Mouse (Mus musculus): ENCODE measurements around the gene Gm10638. TPM values are rescaled to one million over a fixed set of nuclear protein-coding genes. Genes with fewer than 3 reads are reported as not detected.

Gene Gm10638
- total RNA-seq, 4 experiments from 2014 or later = 1.8 to 4.4 (median 3.0) TPM

DNA sequence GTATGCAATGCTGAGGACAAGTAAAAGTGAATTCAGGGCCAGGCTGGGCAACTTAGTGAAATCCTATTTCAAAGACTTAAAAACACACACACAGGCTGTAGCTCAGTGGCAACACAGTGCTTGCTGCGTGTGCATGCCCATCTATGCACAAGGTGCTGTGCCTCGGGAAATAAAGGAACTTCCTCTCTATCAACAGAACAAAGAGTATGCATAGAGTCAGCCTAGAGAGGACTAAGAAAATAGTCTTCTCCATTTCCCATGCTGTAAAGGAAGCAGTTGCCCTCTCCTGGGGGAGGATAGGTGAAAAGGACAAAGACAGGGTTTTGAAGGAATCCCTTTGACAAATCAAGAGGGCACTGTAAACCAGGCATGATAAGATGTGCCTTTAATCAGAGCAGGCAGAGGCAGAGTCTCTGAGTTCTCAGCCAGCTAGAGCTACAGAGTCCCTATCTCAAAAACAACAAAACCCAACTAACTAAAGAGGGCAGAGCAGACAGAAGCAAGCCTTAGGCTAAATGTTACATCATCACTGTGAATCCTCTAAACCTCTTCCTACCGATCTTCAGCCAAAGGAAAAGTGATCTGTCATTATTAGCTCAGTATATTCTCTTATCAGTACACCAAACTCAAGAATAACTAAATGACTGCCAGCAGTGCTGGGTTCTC is 9.9 kb upstream of the Gm10638 start:
- DNase-seq (ENCODE audit: low spot score) = no peak

DNA sequence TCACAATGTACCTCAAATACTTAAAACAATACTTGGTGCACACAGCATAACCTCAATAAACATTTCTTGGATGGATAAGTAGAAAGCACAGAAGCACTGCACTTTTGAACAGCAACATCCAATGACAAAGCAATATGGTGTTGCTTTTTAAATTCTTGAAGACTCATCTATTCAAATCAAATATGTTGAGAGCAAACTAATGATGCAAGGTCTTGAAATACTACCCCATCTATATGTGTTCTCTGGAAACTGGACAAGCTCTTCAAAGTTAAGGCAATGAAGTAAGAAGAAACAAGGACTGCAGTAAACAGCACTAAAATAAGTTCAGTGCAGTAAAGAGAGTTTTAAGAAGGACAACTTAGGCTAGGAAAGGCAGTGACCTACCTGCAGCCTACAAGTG is 4.6 kb upstream of the Gm10638 start:
- no peak for DNase-seq (ENCODE audit: low spot score)

DNA sequence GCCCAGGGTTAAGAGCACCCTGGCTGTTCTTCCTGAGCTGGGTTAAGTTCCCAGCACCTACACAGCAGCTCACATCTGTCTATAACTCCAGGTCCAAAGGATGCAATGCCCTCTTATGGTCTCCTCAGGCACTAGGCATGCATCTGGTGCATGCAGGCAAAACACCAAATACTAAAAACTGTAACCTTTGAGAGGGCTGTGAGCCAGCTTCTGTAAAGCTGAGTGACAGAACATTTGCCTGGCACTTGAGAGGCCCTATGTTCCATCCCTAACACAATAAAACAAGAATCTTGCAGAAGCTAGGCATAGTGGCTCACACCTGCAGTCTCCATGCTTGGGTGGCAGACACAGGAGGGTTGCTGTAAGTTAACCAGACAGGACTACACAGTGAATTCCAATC is 3.9 kb upstream of the Gm10638 start:
- no peak for DNase-seq (ENCODE audit: low spot score)

DNA sequence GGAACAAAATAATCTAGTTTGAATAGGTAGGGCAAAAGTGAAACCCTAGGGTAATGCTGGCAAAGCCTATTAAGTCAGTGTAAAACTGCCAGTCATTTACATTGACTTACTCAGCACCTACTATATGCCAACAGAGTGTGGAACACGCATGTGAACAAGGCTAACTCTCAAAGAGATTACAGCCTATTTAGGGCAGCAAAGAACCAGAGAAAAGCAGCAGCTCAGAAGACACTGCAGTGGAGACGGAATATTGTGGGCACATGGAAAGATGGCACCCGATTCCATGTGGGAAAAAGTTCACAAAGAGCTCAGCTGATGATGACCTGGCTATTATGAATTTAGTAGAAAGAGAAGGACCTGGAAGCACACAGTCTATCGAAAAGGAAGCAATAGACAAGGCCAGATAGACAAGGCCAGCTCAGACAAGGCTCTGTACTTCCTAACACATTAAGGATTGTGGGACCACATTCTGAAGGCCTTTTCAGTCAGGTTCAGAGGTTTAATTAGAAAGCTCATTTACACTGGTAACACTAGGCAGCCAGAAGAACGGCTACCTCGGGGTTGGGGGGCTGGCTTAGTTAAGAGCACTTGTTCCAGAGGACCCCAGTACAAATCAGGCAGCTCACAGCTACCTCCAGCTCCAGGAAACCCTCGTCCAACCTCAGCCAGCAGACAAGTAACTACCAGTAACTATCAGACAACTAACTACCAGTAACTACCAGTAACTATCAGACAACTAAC is 2.7 kb upstream of the Gm10638 start:
- no peak for DNase-seq (ENCODE audit: low spot score)

DNA sequence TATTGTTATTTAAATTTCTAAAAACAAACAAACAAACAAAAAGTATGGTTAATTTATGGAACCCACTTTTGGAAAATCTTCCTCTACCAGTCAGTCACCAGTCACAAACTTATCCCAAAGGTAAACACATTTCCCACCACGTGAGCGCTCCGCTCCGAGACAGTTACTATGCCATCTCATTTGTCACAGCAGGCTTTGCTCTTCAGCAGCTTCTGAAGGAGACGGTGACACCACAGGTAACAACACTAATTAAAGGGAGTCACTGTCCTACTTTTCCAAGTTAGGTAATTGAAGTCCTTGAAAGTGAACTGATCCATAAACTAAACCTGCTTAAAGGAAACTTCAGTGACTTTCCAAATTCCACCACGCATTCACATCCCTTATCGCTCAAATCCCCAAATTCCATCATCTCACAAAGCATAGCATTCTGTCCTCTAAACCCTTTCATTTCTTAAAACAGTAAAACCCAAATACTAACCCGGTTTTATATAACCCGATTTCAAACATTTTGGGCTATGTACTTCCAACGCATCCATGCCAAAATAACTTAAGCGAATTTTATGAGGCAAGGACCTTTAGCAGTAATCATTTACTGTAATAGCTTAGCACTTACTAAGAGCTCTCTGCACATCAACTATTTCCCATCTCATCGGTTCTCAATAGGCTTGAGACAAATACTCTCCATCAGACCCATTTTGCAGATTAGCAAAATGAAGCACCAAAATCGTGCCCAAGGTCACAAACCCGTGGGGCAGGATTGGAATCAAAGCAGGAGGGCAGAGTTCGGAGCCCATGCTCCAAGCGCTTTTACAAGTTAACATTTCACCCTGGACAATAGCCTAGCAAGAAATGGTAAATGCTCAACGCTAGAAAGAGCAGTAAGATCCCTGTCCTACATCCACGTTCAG is 932 bp upstream of the Gm10638 start:
- DNase-seq (ENCODE audit: low spot score) = no peak

DNA sequence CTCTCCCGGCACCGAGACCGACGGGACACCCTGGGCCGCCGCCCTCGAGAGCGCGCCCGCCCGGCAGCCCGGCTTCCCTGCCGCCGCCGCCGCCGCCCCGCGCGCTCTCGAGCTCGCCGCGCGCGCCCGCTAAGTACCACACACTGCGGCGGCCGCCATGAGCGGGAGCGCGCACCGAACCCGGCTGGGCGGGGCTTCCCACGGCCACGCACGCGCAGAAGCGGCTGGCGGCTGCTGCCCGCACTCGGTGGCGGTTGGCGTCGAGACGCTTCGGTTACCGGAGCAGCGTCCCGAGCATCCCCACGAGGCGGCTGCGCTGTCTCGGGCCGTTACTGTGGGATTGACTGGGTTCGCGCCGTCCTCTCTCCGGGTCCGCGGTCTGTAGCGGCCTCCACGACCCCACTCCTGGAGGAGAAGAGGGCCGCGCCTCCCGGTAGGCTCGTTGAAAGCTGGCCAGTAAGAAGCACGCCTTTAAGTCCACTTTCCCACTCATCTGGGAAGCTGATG is 489 bp downstream of the Gm10638 start:
- peak; percentile 93 for DNase-seq (ENCODE audit: low spot score)

DNA sequence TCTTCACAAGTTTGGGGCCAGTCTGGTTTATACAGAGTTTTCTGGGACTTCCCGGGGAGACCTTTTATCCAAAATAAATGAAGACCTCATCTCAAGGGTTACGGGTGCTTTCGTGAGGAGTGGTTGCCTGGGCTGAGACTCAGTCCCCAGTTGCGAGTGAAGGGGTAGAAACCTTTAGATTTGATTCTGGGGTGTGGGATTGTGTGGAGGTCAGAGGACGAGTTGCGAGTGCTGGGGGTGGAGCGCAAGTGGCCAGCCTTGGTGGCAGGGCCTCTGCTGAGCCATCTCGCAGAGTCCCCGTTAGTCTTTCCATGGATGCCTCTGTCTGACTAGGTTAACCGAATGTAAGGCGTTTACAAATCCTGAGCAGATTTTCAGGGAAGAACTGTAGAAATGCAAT is 1.0 kb downstream of the Gm10638 start:
- no peak for DNase-seq (ENCODE audit: low spot score)

DNA sequence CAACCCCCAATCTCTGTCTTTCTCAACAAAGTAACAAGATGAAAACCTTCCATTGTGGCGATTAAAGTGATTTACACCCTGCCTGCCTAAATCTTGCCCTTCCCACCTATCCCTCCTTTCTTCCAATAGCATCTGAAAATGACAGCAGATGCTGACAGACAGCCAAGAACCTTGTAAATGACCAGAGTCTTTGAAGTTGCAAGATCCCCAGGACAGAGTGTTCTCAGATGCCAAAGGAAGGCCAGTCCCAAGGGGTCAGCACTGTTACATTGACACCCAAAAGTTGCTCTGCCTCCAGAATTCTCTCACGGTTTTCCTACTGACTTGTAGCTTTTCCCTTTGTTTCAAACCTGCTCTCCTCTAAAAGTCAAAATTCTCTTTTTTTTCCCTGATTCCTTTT is 4.3 kb downstream of the Gm10638 start:
- DNase-seq (ENCODE audit: low spot score) = no peak

DNA sequence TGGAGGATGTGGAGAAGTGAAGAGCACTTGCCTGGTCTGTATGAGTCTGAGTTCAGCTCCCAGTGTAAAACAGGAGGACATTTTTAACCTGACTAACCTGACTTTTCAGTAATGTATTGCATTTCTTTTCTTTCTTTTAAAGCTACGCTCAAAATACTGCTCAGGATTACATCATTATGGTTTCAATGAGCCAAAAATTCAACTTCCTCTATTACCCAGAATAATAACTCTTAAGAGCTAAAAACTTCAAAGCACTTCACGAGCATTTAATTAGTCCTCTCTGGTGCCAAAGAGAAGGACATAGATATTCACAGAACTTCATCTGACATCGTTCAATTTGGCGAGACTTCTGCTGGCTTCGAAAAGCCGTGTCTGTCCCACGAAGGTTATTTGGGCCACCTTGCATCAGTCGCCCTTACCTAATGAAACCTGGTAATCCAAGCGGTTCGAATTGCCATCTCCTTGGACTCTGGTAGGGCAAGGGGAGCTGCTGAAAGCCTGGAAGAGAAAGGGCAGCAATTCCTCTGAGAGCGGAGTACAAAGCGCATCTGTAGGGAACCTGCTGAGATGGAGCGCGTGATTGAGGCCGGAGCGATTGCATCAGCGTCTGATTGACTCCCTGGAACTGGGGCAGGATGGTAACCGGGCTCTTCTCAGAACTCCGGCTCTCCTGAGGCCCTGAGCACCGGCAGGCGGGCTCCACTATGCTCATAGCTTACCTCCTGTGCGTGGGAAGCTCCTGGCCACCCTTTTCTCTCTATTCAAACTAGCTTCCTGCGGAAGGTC is 11.6 kb downstream of the Gm10638 start:
- peak; percentile 48 for DNase-seq (ENCODE audit: low spot score)

DNA sequence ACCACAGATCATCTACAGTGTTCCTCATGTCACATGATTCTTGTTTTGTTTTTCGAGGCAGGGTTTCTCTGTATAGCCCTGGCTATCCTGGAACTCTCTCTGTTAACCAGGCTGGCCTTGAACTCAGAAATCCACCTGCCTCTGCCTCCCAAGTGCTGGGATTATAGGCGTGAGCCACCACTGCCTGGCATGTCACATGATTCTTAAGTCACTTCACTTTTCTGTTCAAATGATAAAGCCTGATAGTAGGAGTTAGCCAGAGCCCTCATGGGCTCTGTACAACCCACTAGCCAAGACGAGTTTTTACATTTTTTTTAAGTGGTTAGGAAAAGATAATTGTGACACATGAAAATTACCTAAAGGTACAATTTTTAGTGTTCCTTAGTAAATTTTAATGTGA is 13.2 kb downstream of the Gm10638 start:
- no peak for DNase-seq (ENCODE audit: low spot score)

DNA sequence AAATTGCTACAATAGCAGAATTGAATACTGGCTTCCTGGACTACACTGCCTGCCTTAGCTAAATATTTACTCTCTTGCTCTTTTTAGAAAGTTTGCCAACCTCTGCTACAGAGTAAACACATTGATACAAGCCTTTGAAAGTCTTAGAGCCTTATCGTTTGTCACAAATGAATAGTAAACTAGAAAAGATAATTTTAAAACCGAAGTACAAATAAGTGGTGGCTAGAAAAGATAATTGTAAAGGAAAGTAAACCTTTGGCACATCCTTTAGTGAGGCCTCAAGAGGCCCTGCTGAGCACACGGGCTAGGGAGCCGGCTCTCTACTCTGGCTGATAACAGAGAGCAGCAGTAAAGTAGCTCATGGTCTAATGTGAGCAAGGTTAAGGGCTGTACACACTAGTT is 13.6 kb downstream of the Gm10638 start:
- no peak for DNase-seq (ENCODE audit: low spot score)

DNA sequence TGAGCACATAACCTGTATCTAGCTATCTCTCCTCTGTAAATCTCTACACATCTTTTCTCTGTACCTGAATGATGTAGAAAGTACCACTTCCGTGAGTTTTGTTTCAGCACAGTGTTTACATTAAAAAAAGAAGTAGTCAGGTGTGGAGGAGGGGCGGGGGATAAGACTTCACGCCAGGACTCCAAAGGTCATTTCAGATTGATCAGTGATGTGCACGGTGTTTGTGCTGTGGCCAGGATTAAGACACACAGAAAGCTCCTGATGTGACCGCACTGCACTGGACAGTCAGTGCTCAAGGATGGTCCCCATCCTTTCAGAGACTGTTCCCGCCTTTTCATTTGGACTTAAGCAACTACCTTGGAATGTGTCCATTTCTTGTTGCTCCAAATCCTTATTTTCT is 15.2 kb downstream of the Gm10638 start:
- no peak for DNase-seq (ENCODE audit: low spot score)

DNA sequence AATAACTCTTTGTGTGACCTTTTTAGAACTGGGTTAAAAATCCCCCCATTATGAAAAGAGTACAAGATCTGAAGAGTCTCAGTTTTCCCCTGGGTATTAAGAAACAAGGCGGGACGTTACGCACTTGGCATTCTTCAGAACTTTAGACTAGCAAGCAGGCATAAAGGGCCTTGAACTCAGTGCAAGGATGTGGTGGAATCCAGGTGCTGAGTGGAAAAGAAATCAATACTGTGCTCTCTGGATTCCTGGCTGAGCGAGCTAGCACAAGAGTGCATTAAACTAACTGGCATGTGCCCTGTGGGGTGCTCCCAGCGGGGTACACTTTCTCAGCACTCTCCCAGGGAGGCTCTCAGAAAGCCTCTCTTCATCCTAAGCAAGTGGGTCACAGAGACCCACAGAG is 17.3 kb downstream of the Gm10638 start:
- DNase-seq (ENCODE audit: low spot score) = no peak

DNA sequence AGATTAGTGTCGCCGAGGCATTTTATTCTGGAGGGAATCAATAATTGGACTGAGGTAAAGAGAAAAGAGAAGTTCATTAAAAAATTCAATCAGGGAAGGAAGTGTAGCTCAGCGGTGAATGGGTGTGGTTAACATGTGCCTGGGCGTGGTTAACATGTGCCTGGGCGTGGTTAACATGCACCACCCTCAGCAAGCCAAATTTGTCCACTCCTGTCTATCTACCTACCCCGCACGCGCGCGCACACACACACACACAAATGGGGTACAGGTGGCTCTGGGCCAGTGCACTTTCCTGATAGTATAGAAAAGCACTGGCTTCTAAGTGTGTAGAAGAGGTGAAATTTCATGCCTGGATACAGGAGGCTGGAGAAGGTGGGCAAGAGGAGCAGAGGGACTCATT is 19.7 kb downstream of the Gm10638 start:
- no peak for DNase-seq (ENCODE audit: low spot score)

DNA sequence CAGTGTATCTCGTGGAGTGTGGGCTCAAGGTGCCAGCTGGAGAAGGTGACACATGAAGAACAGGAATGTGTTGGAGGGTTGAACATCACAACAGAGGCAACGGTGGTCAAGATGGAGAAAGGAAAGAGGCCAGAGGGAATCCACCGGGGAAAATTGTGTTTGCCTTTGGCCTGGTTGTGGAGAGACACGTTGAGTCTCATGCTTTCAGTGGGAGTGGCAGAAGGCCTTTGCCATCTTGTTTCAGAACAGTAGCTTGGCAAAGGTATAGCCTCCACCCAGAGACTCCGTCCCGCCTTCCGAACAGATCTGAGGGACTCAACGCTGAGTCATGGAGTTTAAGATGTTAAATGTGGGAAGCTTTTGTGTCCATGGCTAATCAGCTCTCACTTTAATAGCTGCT is 20.2 kb downstream of the Gm10638 start:
- no peak for DNase-seq (ENCODE audit: low spot score)

DNA sequence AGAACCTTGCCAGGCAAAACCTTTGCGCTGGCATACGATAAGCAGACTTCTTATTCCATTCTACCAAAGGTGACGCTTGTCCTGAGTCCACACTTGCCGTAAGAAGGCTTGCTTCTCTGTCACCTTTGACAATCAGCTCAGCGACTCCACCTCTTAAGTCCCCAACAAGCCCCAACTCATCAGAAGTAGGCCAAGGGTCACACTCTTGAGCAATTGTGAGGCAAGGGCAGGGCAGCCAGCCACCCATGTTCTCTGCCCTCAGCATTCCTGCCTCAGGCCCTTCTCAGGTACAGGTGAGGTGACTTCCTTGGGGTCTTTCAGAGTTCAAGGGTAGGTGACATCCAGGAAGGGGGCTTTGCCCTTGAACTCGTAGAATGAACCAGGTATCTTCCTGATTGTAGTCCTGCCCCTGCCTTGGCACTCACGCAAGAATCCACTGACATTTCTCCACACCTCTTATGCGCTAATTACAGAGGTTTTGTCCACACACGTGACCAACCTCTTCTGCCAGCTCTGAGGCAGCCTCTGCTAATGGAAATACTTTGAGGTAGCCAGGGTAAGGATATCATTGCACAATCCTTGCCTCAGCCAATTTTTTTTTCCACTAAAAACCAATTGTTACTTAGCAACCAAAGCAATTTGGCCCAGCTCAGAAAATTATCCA is 21.2 kb downstream of the Gm10638 start:
- no peak for DNase-seq (ENCODE audit: low spot score)

DNA sequence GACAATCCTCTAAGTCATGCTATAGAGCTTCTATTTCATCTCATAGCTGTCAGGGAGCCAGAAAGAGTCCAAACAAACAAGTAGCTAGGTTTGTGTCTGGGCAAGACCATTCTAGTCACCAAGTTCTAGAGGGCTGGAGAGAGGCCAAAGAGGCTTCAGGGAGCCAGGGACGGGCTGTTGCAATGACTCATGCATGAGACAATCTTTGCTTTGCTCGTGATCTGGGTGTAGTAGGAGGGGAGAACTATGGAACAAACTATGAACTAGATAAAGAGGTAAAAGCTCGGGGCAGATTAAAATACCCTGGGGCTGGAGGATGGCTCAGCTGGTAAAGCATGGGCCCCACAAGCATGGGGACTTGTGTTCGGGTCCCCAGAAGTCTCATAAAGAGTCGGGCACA is 23.0 kb downstream of the Gm10638 start:
- peak; percentile 80 for DNase-seq (ENCODE audit: low spot score)

DNA sequence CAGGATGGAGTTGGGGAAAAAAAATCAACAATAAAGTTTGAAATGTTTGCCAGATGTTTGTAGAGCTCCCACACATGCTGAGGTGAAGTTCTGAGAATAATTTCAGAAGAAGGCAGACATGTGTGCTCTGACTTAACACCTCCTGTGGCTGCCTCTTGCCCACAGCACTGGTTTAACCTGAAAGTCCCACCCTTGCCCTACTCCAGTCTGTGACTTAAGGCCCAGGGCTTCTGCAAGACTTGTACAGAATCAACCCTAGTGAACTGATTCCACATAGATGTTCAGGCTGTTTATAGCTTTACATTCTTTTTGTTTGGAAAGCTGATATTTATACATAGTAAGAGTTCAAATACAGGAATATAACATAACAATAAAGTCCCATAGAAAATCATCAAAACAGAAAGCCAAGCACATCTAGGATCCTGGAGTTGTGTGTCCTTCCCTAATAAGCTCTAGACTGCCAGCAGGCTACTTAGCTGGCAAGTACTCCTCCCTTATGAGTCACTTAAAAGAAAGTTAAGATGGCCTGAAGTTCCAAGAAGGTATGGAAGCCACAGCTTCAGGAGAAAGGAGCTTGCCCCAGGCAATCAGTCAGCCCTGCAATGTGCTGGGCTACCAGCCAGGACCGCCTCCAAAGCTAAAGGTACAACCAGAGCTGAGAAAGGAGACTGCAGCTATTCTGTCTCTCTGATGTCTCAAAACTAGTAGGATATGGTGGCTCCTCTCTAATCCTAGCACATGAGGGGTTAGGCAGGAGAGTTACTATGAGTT is 24.6 kb downstream of the Gm10638 start:
- no peak for DNase-seq (ENCODE audit: low spot score)

DNA sequence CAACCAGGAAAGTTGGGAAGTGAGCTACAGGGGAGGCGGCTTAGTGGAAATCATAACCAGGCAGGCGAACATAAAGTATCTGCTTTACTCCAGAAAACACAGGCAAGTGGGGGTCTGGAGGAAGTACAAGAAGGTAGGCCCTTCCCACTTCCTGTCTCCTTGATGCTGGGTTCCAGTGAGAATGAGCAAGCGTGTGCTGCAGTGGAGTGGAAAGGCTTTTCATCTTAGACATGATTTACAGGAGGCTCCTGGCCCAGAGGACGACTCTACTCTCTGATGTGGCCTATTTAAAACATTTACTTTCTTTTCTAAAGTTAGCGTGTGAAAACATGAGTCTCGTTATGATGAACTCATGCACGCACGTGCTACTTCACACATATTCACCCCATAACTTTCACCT is 33.7 kb downstream of the Gm10638 start:
- DNase-seq (ENCODE audit: low spot score) = no peak

DNA sequence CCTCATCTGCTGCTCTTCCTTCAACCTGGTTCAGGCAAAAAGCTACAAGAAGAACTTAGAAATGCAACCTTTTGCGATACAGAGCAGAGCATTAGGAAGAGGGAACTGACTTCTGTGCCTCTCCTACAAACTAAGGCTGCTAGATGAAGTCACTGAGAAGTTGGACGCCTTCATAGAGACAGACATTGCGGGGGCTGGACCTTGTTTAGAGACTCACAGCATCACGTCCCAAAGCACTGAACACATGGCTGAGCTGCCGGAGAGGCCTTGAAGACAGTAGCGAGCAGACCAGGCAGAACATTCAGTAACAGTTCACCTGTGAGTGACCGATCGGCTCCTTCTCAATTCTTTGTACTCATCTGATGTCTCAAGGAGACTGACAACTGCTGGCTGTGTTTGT is 35.6 kb downstream of the Gm10638 start:
- no peak for DNase-seq (ENCODE audit: low spot score)
